Mouse (Mus musculus): Measurements from ENCODE around the gene Mapkbp1.

Mapkbp1 gene

DNA sequence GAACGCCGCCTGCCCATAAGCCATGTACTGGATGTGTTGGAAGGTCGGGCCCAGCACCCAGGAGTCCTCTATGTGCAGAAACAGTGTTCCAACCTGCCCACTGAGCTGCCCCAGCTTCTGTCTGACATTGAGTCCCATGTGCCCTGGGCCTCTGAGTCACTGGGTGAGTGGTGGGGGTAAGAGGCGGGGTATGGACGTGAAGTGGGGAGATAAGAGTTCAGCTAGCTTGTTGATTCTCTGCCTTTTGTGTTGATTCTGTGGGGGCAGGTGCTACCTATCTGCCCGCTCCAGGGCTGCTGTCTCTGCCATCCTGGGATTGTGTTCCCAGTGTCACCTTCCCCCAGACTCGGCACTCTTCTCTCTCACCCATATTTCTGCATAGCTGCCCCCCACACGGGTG lies 57.9 kb downstream of the Mapkbp1 start:
- TF ChIP-seq GATA4 (IDR thresholded peaks at IDR 0.05; ENCODE audit: insufficient replicate concordance, low read length), result no peak

DNA sequence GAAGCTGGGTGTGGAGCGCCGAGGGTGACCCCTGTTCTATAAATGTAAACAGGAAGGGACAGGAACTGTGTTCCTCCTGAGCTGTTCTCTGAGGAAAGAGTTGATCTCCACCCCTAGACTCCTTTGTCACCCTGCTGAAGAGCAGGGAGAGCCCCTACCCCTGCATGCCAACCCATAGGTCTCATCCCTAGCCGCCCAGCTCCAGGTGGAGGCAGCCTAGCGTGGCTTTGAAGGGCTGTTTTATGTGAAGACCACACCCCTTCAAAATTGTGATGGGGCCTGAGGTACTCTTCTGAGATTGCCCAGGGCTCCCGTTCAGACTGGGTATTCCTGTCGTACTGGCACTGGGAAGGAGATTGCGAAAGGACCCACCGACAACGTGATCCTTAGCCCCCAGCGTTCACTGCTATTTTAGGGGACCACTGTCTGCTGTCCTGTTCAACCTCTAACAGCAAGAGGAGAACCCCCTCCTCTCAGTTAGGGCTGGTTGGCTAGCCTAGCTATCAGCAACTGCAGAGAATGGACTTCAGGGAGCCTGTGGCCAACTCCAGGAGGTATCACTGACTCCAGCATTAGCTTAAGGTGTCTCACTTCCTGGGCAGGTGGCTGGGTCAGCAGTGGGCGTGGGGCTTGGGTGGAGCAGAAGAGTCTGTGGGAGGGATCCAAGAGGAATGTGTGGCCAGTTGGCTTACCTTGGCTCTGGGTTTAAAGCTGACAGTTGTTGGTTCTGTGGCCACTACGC lies 60.4 kb downstream of the Mapkbp1 start, which contains the start of gene Pla2g4b:
Gene Pla2g4b (plus strand): TSS at position 692 of the 742 bp plus-strand sequence.
- no peak for TF ChIP-seq GATA4 (IDR thresholded peaks at IDR 0.05; ENCODE audit: insufficient replicate concordance, low read length)

DNA sequence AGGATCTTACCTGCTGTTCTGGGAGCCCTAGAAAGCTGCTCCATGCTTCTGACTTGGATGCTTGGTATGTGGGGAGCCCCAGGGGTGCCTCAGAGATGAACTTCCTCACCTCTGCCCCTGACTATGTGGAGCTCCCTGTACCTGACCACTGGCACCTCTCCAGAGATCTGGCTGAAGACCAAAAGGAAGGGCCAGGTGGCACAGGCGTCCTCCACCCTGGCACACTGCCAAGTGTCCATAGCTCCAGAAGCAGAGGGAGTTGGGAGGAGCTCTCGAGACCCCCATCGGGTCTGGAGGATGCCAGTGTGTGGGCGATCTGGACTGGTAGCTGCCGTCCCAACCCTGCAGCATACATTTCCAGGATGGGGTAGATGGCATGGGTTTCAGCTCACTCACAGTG lies 61.2 kb downstream of the Mapkbp1 start:
- no peak for TF ChIP-seq GATA4 (IDR thresholded peaks at IDR 0.05; ENCODE audit: insufficient replicate concordance, low read length)

DNA sequence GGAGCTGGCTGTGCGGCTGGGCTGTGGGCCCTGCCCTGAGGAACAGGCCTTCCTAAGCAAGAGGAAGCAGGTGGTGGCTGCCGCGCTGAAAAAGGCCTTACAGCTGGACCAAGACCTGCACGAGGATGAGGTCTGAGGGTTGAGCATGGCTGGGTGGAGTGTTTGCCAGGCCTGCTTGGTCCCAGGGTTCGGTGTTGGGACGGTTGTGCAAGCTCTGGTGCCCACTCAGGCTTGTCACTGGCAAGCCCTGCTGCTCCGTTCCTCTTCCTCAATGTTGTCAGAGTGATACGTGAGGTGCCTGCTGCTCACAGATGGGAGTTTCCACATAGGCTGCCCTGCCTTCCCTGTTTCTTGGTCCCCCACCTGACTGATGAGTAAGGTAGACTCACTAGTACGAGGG lies 65.2 kb downstream of the Mapkbp1 start:
- TF ChIP-seq GATA4 (IDR thresholded peaks at IDR 0.05; ENCODE audit: insufficient replicate concordance, low read length), result no peak

DNA sequence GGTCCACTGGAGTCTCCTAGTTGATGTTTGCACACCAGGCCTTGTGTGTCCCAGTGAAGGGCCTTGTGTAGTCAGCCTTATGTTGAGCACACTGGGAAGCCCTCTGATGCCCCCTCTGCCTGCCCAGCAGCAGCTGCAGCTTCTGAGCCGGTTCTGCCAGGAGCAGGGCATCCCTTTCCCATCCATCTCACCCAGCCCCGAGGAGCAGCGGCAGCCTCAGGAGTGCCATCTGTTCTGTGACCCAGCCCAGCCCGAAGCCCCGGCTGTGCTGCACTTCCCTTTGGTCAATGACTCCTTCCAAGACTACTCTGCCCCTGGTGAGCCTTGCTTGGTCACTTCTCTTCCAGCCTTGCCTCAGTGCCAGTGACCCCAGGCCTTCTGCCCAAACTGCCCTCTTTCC lies 68.5 kb downstream of the Mapkbp1 start:
- no peak for TF ChIP-seq GATA4 (IDR thresholded peaks at IDR 0.05; ENCODE audit: insufficient replicate concordance, low read length)

DNA sequence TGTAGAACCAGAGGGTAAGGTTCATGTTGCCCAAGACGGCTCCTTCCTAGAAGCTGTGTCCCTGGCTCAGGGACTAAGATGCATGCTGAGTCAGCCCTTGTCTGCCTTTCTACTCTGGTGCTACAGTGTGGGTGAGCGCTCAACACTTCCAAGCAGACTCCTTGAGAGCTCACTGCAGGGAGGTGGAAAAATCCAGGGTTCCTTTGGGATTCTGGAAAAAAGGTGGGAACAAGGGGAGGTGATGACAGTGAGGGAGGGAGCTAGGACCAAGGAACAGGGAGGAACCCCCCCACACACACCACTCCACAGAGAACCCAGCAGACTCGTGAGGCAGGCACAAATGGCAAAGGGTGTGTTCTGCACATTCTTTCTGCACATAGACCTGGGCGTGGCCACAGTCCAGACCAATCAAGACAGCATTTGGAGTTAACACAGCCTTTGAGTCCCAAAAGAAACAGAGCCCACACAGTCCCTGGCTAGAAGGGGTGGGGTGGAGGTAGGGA lies 71.7 kb downstream of the Mapkbp1 start:
- TF ChIP-seq GATA4 (IDR thresholded peaks at IDR 0.05; ENCODE audit: insufficient replicate concordance, low read length), result no peak

DNA sequence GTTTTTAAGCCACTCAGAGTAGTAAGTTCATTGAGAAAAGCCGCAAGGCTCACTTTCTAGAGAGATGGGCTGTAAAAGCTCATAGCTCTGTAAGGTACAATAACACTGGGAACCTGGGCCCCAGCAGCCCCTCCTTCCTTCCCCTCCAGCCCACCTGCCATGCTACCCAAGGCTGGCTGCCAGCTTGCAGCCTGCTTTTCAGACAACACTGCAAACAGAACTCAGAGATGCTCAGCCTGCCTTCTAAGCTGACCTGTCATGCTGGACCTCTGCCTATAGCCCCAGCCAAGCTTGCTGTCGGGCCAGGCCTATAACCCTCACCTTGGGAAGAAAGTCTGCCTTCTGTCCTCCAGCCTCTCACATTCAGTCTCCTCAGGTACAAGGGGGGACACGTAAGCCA lies 72.2 kb downstream of the Mapkbp1 start:
- no peak for TF ChIP-seq GATA4 (IDR thresholded peaks at IDR 0.05; ENCODE audit: insufficient replicate concordance, low read length)

DNA sequence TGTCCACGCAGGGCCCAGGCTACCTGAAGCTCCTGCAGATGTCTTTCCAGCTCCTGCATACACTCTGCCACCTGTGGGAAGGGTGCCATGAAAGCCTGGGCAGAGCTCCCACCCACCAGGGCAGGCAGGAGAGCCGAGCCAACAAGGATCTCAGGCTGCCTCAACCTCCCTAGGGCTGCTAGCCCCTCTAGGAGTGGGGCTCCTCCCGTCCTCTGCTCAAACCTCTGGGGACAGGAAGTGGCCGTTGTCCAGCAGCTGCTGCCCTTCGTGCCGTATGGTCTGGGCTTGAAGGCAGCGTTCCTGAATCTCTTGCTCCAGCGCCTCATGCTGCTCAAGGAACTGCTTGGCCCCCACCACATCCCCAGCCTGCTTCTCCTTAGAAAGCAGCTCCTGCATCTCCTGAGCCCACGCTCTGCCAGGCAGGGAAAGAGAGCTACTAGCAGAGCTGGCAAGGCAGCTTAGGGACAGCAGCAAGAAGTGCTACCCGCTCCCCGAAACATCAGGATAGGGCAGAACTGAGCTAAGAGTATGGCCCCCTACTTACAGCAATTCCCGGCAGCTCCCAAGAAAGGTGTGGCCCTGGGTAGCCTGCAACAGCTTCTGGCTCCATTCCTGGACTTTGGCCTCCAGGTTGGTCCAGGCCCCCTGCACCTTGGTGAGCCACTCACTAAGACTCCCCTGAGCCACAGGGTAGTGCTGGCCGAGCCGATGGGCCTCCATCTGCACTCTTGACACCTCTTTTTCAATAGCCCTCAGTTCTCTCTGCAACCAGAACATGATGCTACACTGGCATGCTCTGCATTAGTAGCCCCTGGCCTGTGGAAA lies 74.2 kb downstream of the Mapkbp1 start:
- no peak for TF ChIP-seq GATA4 (IDR thresholded peaks at IDR 0.05; ENCODE audit: insufficient replicate concordance, low read length)

DNA sequence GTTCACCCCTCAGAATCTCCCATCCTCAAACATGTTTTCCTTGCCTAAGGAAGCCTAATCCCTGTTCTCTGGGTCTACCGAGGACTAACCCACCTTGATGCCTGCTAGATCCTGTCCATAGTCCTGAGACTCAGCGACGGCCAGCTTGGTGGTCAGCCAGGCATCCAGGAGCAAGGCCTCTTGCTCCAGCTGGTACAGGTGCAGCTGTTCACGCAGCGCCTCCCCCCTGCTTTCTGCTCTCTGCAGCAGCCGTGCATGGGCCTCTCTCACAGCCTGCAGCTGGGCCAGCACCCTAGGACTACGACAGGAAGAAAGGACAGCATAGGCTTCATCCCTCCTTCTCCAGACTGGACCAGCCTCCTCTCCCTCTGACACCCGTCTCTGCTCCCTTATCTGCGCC lies 75.7 kb downstream of the Mapkbp1 start:
- TF ChIP-seq GATA4 (IDR thresholded peaks at IDR 0.05; ENCODE audit: insufficient replicate concordance, low read length), result no peak

DNA sequence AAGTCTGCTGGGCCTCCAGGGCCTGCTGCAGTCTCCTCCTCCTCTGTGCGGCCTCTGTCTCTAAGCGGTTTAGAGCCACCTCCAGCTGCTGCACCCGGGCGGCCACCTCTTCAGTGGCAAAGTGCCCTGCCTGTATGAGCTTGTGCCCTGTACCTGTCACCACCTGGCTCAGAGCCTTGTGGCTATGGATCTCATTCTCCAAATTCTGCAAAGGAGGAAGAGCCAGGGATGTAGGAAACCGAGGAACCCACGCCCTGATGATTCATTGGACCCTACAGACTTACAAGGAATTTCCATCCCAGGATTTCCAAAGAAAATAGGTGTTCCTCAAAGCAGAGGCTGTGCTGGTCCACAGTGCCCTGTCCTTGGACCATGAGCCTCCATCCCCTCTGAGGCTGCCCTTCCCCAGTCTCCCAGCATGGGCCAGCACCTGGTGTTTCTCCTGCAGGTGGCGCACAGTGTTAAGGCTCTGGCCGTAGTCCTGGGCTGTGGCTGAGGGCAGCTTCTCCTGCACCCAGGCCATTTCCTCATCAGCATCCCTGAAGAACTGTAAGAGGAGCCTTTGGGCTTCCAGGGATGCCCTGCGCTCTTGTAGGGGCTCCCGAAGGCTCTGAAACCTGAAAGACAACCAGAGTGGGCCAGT lies 77.3 kb downstream of the Mapkbp1 start:
- TF ChIP-seq GATA4 (IDR thresholded peaks at IDR 0.05; ENCODE audit: insufficient replicate concordance, low read length), result no peak

DNA sequence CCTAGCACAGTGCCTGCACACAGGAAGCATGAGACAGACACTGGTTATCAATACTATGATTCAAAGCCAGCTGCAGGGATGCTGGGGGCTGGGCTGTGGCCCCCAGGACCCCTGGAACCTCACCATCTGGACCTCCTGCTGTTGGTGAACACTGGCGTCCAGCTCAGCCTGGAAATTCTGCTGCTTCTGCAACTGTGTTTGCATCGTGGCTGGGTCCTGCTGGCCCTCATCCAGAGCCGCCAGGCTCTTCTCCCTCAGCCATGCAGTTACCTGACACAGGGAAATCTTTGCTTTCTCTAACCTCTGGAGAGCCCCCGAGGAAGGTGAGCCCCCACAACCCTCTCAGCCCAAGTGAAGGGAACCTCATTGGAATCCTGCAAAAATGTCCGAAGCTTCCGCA lies 78.9 kb downstream of the Mapkbp1 start:
- no peak for TF ChIP-seq GATA4 (IDR thresholded peaks at IDR 0.05; ENCODE audit: insufficient replicate concordance, low read length)

DNA sequence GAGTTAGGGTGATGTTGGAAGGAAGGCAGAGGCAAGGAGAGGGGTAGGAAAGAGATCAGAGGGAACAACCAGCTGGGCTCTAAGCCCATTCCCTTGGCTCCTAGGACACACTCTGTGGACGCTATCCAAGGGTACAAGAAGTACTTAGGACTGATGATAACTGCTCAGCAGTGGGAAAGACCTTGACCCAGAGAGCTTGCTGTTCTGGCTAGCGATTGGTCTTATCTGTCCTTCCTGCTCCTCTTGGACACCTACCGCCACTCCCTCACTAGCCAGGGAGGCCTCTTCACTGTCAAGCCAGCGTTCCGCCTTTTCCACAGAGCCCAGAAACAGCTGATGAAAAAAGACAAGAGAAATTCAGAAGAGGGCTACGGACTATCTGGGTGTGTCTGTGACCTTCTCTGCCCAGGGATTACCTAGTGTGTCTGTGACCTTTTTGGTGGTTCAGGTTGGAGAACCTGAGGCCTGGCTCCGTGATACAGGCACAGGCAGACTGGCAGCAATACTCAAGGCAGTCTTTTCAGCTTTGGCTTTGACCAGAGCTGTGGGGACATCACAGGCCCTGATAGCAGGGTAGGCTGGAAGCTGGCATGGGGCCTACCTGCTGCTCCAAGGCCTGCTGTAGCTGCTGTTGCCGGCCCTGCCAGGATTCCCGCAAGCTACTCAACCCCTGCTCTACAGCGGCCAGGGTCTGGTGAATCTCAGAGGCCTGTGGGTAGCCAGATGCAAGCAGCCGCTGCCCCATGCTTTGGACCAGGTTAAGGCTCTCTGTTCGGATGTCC lies 82.5 kb downstream of the Mapkbp1 start:
- no peak; the same call in 1 of the 2 replicates for TF ChIP-seq GATA4 (IDR thresholded peaks at IDR 0.05; ENCODE audit: insufficient replicate concordance, low read length)

DNA sequence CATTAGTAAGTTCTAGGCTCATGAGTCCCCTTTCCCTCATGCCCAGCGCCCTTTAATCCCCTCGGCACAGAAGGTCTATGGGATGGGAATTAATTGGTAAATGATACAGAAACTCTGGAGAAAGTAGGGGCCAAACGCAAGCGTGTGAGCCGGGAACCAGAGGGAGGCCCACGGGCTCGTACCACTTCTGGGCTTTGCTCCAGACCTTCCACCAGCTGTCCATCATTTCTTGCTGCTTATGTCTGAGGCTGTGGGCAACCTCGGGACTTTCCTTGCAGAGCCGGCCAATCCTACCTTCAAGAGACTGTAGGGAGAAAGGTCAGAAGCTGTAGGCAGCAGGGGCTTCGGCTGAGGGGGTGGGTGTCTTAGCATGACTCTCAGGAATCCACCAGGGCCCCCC lies 83.4 kb downstream of the Mapkbp1 start:
- no peak for TF ChIP-seq GATA4 (IDR thresholded peaks at IDR 0.05; ENCODE audit: insufficient replicate concordance, low read length)

DNA sequence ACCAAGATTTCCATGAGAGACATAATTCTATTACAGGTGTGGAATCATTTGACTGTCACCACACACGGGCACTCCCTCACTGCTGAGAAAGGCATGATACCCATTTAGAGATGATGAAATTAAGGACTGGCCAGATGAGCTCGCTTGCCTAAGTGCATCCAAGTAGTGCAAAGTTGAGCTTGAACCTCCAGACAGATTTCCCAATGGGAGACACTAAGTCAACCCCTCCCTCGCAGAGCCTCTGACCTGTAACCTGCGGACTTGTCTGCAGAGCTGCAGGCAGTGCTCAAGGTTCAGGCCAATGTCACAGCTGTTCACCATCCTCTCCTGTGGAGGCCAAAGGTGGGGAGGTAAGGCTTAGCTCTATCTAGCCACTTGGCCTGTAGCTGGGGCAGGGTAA lies 86.3 kb downstream of the Mapkbp1 start:
- TF ChIP-seq GATA4 (IDR thresholded peaks at IDR 0.05; ENCODE audit: insufficient replicate concordance, low read length), result no peak

DNA sequence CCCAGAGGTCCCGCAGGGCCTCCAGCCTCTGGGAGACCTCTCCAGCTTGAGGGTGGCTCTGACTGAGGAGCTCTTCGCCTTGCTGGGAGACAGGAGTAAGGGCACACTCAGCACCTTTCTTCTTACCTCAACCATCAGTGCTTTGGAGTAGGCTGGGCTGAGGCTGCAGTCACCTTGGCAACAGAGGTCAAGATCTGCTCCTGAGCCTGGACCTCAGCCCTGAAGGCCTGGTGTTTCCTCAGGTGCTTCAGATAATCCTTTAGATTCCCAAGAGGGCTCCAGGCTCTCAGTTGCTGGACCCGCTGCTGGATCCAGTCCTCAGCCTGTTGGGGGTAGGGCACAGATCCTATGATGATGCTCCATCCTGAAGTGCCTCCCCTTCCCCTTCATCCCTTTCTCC lies 87.0 kb downstream of the Mapkbp1 start:
- TF ChIP-seq GATA4 (IDR thresholded peaks at IDR 0.05; ENCODE audit: insufficient replicate concordance, low read length), result no peak
